8 mouse cellular contexts compared by ENCODE assay signal in the genomic region with DNA sequence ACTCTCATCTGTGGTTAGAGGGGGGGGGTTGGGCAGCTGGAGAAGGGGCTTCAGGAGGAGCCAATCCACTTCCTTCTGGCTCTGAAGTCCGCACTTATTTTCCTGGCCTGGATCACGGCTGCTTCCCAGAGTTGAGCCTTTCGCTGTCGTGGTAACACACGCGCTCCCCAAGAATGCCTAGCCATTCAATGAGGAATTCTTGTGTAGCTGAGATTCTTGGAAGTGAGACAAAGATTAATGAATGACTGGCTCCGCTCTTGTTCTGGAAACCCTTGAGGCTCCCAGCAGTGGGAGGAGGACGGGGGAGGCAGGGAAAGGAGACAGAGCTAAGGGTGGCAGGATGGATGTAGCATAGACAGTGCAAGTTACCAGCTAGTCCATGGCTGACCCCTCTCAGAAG. TPM values are rescaled to one million over a fixed set of nuclear protein-coding genes. Genes with fewer than 3 reads are reported as not detected.
DNase-seq lines count a peak whose midpoint lies in the region; ATAC-seq and TF ChIP-seq lines count a peak whose summit lies in the region.

No protein-coding gene starts in this region.

- no peaks in the 10 kb centered on the region for H3K27me3 ChIP-seq in embryonic facial prominence, embryonic 11.5 days (ENCODE audit: control insufficient read depth, insufficient read depth, low read length)
- H3K27me3 ChIP-seq in hindbrain, embryonic 15.5 days = no peaks in the 10 kb centered on the region
- H3K27me3 ChIP-seq in midbrain, embryonic 14.5 days (ENCODE audit: control insufficient read depth, insufficient read depth, low read length) = no peaks in the 10 kb centered on the region

- H3K4me3 ChIP-seq in embryonic facial prominence, embryonic 11.5 days (ENCODE audit: low read depth, low read length) = no peak overlapping the region
- no peak overlapping the region for H3K4me3 ChIP-seq in hindbrain, embryonic 15.5 days
- H3K4me3 ChIP-seq in left cerebral cortex, adult 2 months = no peak overlapping the region
- no peak overlapping the region for H3K4me3 ChIP-seq in midbrain, embryonic 14.5 days (replicated peaks; ENCODE audit: low read depth, low read length)

- H3K4me1 ChIP-seq in embryonic facial prominence, embryonic 11.5 days (ENCODE audit: control insufficient read depth, insufficient read depth, low read length) = peaks cover 3% of the 10 kb centered on the region; the same call in 1 of the 2 replicates
- H3K4me1 ChIP-seq in hindbrain, embryonic 15.5 days (replicated peaks) = peaks cover 19% of the 10 kb centered on the region
- no peaks in the 10 kb centered on the region; the same call in 1 of the 2 replicates for H3K4me1 ChIP-seq in midbrain, embryonic 14.5 days (ENCODE audit: control insufficient read depth, insufficient read depth, low read length)

- no peak overlapping the region for H3K27ac ChIP-seq in embryonic facial prominence, embryonic 11.5 days (replicated peaks; ENCODE audit: low read depth, low read length)
- peak overlapping the region; percentile 53; the same call in 1 of the 2 replicates for H3K27ac ChIP-seq in hindbrain, embryonic 15.5 days (replicated peaks)
- no peak overlapping the region for H3K27ac ChIP-seq in left cerebral cortex, adult 2 months
- H3K27ac ChIP-seq in midbrain, embryonic 14.5 days (replicated peaks; ENCODE audit: low read depth, low read length) = 0 out of 2 replicates have a peak overlapping the region, but pooled peaks have one; percentile 8

- H3K9me3 ChIP-seq in embryonic facial prominence, embryonic 11.5 days (replicated peaks; ENCODE audit: control insufficient read depth, low read length) = no peaks in the 10 kb centered on the region
- no peaks in the 10 kb centered on the region for H3K9me3 ChIP-seq in hindbrain, embryonic 15.5 days
- no peaks in the 10 kb centered on the region for H3K9me3 ChIP-seq in midbrain, embryonic 14.5 days (ENCODE audit: control insufficient read depth, low read length)

- no peak for TF ChIP-seq CTCF in left cerebral cortex, adult 2 months (IDR thresholded peaks at IDR 0.05)

- peak; percentile 23 for DNase-seq in adrenal gland, postnatal 10 days
- DNase-seq in adrenal gland, postnatal 25 days = no peak
- DNase-seq in embryonic facial prominence, embryonic 11.5 days (ENCODE audit: low spot score) = peak; percentile 18
- DNase-seq in left cerebral cortex, adult 2 months (ENCODE audit: extremely low spot score in 1 of 2, low spot score in 2 of 2) = peak; percentile 26 to 53
- DNase-seq in midbrain, embryonic 14.5 days = peak; percentile 77

- no peaks in the 10 kb centered on the region for H3K36me3 ChIP-seq in embryonic facial prominence, embryonic 11.5 days (replicated peaks; ENCODE audit: control insufficient read depth, insufficient read depth, low read depth, low read length)
- H3K36me3 ChIP-seq in hindbrain, embryonic 15.5 days = no peaks in the 10 kb centered on the region
- H3K36me3 ChIP-seq in midbrain, embryonic 14.5 days (ENCODE audit: control insufficient read depth, insufficient read depth, low read length) = no peaks in the 10 kb centered on the region

- WGBS in embryonic facial prominence, embryonic 11.5 days = 67% methylated on average over 8 of the region's 8 CpGs
- 7% methylated on average over 8 of the region's 8 CpGs for WGBS in hindbrain, embryonic 15.5 days
- 8% methylated on average over 8 of the region's 8 CpGs for WGBS in midbrain, embryonic 14.5 days

- ATAC-seq in embryonic facial prominence, embryonic 11.5 days (replicated peaks; ENCODE audit: insufficient number of reproducible peaks, low FRiP score, low TSS enrichment, low read depth) = peak; percentile 49; the same call in 1 of the 2 replicates
- ATAC-seq in hindbrain, embryonic 15.5 days (ENCODE audit: low FRiP score, low read depth) = peak; percentile 89
- ATAC-seq in midbrain, embryonic 14.5 days (ENCODE audit: low FRiP score, low TSS enrichment) = peak; percentile 70
- ATAC-seq in CD4-positive, CD25-positive, alpha-beta regulatory T cell, adult 4 months = no peak
- no peak for ATAC-seq in megakaryocyte progenitor cell, adult 5-6 weeks (replicated peaks; ENCODE audit: poor library complexity)

- intact Hi-C loops in left cerebral cortex, adult 2 months (cut with DNase I) = no loop called here

- no peak overlapping the region for H3K9ac ChIP-seq in embryonic facial prominence, embryonic 11.5 days (replicated peaks; ENCODE audit: low read length)
- no peak overlapping the region for H3K9ac ChIP-seq in hindbrain, embryonic 15.5 days
- no peak overlapping the region for H3K9ac ChIP-seq in midbrain, embryonic 14.5 days (replicated peaks; ENCODE audit: low read length)

- no peak overlapping the region for H3K4me2 ChIP-seq in embryonic facial prominence, embryonic 11.5 days (ENCODE audit: low read depth, low read length)
- no peak overlapping the region for H3K4me2 ChIP-seq in hindbrain, embryonic 15.5 days
- H3K4me2 ChIP-seq in midbrain, embryonic 14.5 days (ENCODE audit: low read length) = no peak overlapping the region

RNA-seq across cellular contexts. Expression of gene Daam2, which starts 24.9 kb away (rescaled TPM):
- total RNA-seq in adrenal gland, postnatal 10 days (2021) = 10 to 100 TPM; 23.1 to 24.5 TPM
- 25.6 and 31.0 TPM in 2 replicates for total RNA-seq in adrenal gland, postnatal 25 days (2021)
- 7.0 TPM in 2 replicates for polyA plus RNA-seq in embryonic facial prominence, embryonic 11.5 days (2014; fragmentation: Nextera tagmentation; extraction: Ambion mirVana)
- 2.5 and 3.1 TPM in 2 replicates for polyA plus RNA-seq in hindbrain, embryonic 15.5 days (2015; fragmentation: Nextera tagmentation; extraction: Ambion mirVana)
- 10 to 100 TPM; 48.7 to 55.6 TPM for total RNA-seq in left cerebral cortex, adult 2 months (2021)
- polyA plus RNA-seq in midbrain, embryonic 14.5 days (2014; fragmentation: Nextera tagmentation; extraction: Ambion mirVana) = 1.8 and 2.1 TPM in 2 replicates
- under 1 TPM in 1 of 2 experiments, not detected in 1; 0.04 TPM for polyA plus RNA-seq in CD4-positive, CD25-positive, alpha-beta regulatory T cell, adult 4 months (2017; shearing (Covaris generic))
- total RNA-seq in megakaryocyte progenitor cell, adult 5-6 weeks (2015) = not detected in 2 replicates
- total RNA-seq in megakaryocyte progenitor cell, adult 5-6 weeks (2017) = not detected in 2 replicates

Comparison
In these comparisons a context has a peak if more than half of its experiments do, and no peak if none do; other contexts are left out.
1. ATAC-seq: peak in embryonic facial prominence, embryonic 11.5 days (single experiment), hindbrain, embryonic 15.5 days (single experiment) and midbrain, embryonic 14.5 days (single experiment); none in CD4-positive, CD25-positive, alpha-beta regulatory T cell, adult 4 months (single experiment) and megakaryocyte progenitor cell, adult 5-6 weeks (single experiment).
2. H3K27ac ChIP-seq: peak in hindbrain, embryonic 15.5 days (single experiment) and midbrain, embryonic 14.5 days (single experiment); none in embryonic facial prominence, embryonic 11.5 days (single experiment) and left cerebral cortex, adult 2 months (single experiment).
3. RNA of gene Daam2, which starts 24.9 kb away (total RNA-seq): 48.7 to 55.6 TPM in left cerebral cortex, adult 2 months, 25.6 to 31.0 TPM in adrenal gland, postnatal 25 days and 23.1 to 24.5 TPM in adrenal gland, postnatal 10 days; not detected in megakaryocyte progenitor cell, adult 5-6 weeks; every median in the first group is over 10 times any median in the second.